Mouse (Mus musculus): ENCODE data around the gene Mycbp2.

DNA sequence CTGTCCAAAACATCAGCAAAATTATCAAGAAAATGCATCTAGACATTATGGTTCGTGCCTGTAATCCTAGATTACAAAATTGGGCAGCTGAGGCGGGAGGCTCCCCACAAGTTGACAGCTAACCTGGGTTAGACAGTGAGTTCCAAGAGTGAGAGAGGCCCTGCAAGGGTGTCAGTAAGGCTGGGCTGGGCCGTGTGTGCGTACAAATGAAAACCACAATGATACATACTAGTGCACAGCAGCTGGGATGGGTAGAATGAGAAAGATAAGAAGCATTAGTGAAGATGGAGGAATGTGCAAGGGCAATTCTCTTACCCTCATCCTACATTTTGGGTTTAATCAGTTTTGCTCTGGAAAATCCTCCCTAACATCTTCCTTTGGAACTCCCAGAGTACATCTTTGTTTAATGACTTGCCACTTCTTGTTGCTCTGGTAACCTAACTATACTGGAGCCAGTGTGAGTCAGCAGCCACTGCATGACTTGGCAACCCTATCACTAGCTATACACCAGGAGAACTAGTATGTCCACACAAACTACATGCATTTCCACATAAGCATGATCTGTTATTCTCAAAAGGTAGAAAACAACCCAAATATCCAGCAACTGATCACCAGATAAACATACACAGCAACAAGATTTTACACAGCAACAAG lies 259.8 kb downstream of the Mycbp2 start:
- TF ChIP-seq CTCF (IDR thresholded peaks at IDR 0.05; ENCODE audit: insufficient read depth, low read length): no peak
- TF ChIP-seq POLR2A (IDR thresholded peaks at IDR 0.05; ENCODE audit: borderline replicate concordance, extremely low read depth, low read depth, low read length): no peak
